Mouse (Mus musculus): ENCODE measurements at regions not wholly inside any gene's neighbourhood (a gene's known extent, or its start where the extent isn't known, plus 50 kb on each side); places are given as distances from the start of the nearest gene placed in this dataset.
A peak's percentile ranks its signal among the peaks of the same experiment; 100 is the strongest.

- DNase-seq (ENCODE audit: low spot score) = no peak
Observed at GRCm38 (mm10) chr11:18821384-18821783, 197.4 kb downstream of the Meis1 start.

GRCm38 (mm10) chr11:18814110-18814509 lies 204.7 kb downstream of the Meis1 start:
- DNase-seq (ENCODE audit: low spot score) = no peak

GRCm38 (mm10) chr11:18767479-18767878 lies 251.3 kb downstream of the Meis1 start:
- DNase-seq (ENCODE audit: low spot score) = no peak

GRCm38 (mm10) chr11:18766458-18767016 lies 252.2 kb downstream of the Meis1 start:
- DNase-seq (ENCODE audit: low spot score) = no peak

- DNase-seq (ENCODE audit: low spot score) = no peak
Observed at GRCm38 (mm10) chr11:18758591-18759074, 260.2 kb downstream of the Meis1 start.

GRCm38 (mm10) chr11:18756576-18756975 lies 262.2 kb downstream of the Meis1 start:
- no peak for DNase-seq (ENCODE audit: low spot score)

- no peak for DNase-seq (ENCODE audit: low spot score)
Observed at GRCm38 (mm10) chr11:18754732-18755525, 263.9 kb downstream of the Meis1 start.

GRCm38 (mm10) chr11:18753856-18754255 lies 264.9 kb downstream of the Meis1 start:
- DNase-seq (ENCODE audit: low spot score) = no peak

GRCm38 (mm10) chr11:18753246-18753645 lies 265.5 kb downstream of the Meis1 start:
- no peak for DNase-seq (ENCODE audit: low spot score)

GRCm38 (mm10) chr11:18752512-18752911 lies 266.3 kb downstream of the Meis1 start:
- no peak for DNase-seq (ENCODE audit: low spot score)

GRCm38 (mm10) chr11:18750911-18751841 lies 267.6 kb downstream of the Meis1 start:
- no peak for DNase-seq (ENCODE audit: low spot score)

GRCm38 (mm10) chr11:18750080-18750375 lies 268.8 kb downstream of the Meis1 start:
- no peak for DNase-seq (ENCODE audit: low spot score)

- no peak for DNase-seq (ENCODE audit: low spot score)
Observed at GRCm38 (mm10) chr11:18749265-18750079, 269.3 kb downstream of the Meis1 start.

GRCm38 (mm10) chr11:18747871-18748461 lies 270.8 kb downstream of the Meis1 start:
- DNase-seq (ENCODE audit: low spot score) = no peak

GRCm38 (mm10) chr11:18747361-18747760 lies 271.4 kb downstream of the Meis1 start:
- no peak for DNase-seq (ENCODE audit: low spot score)

GRCm38 (mm10) chr11:18746486-18746885 lies 272.3 kb downstream of the Meis1 start:
- DNase-seq (ENCODE audit: low spot score) = no peak

GRCm38 (mm10) chr11:18745840-18746239 lies 272.9 kb downstream of the Meis1 start:
- DNase-seq (ENCODE audit: low spot score) = peak; percentile 33

GRCm38 (mm10) chr11:18734904-18735664 lies 283.7 kb downstream of the Meis1 start:
- no peak for DNase-seq (ENCODE audit: low spot score)

GRCm38 (mm10) chr11:18734075-18734474 lies 284.7 kb downstream of the Meis1 start:
- DNase-seq (ENCODE audit: low spot score) = no peak

GRCm38 (mm10) chr11:18729742-18730141 lies 289.0 kb downstream of the Meis1 start:
- DNase-seq (ENCODE audit: low spot score) = no peak

- DNase-seq (ENCODE audit: low spot score) = no peak
Observed at GRCm38 (mm10) chr11:18722770-18723169, 296.0 kb downstream of the Meis1 start.
